Mouse (Mus musculus): Measurements from ENCODE around the gene Gpat3.

Gpat3 gene

GRCm38 (mm10) chr5:100915411-100915810, 69.9 kb downstream of the Gpat3 start:
- DNase-seq (ENCODE audit: low read depth) = no peak

GRCm38 (mm10) chr5:100916416-100916815, 70.9 kb downstream of the Gpat3 start:
- peak; percentile 90 for DNase-seq (ENCODE audit: low read depth)

- peak; percentile 86 for DNase-seq (ENCODE audit: low read depth)
Observed at GRCm38 (mm10) chr5:100917252-100917774, 71.8 kb downstream of the Gpat3 start.

- DNase-seq (ENCODE audit: low read depth) = peak; percentile 86
Observed at GRCm38 (mm10) chr5:100919069-100919468, 73.6 kb downstream of the Gpat3 start.

- peak; percentile 68 for DNase-seq (ENCODE audit: low read depth)
Observed at GRCm38 (mm10) chr5:100929698-100930097, 84.2 kb downstream of the Gpat3 start.

- no peak for DNase-seq (ENCODE audit: low read depth)
Observed at GRCm38 (mm10) chr5:100943716-100944115, 98.2 kb downstream of the Gpat3 start.

GRCm38 (mm10) chr5:100945336-100945735, 99.8 kb downstream of the Gpat3 start:
- DNase-seq (ENCODE audit: low read depth) = no peak

All from naive thymus-derived CD4-positive, alpha-beta T cell, adult 2 months (primary cell).